Mouse (Mus musculus): ENCODE data around the gene Agbl1.

DNA sequence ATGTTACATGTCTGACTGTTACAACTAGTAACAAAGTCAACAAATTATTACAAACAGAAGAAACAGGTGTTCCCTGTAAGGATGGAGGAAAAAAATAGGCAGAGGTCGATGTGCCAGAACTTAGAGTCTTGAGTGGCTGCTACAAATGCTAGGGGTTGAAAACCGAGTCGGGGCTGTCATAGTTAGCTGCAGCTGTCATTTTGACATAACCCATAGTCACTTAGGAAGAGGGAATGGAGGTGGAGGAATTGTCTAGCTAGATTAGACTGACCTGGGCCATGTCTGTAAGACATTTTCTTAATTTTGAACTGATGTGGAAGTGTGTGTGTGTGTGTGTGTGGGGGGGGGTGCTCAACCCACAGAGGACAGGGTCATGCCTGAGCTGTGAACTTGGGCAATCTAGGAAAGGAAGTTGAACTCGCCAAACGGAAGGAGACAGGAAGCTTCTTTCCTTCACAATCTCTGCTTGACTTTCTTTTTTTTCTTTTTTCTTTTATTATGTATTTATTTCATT lies 364.9 kb downstream of the Agbl1 start:
- TF ChIP-seq CTCF (conservative IDR thresholded peaks at IDR 0.05; ENCODE audit: insufficient read depth, insufficient read length, low read depth, low read length) (no peak), POLR2A (IDR thresholded peaks at IDR 0.05; ENCODE audit: low read depth, low read length) (no peak)

All from kidney, adult 2 months (tissue).